Mouse (Mus musculus) limb, embryonic 14.5 days (tissue): Measurements from ENCODE around the gene Atad2b. TPM values are rescaled to one million over a fixed set of nuclear protein-coding genes. Genes with fewer than 3 reads are reported as not detected.
A peak's percentile ranks its signal among the peaks of the same experiment; 100 is the strongest.

Source experiments
- ATAC-seq: fragments of 200-750 bp; cut with Nextera tagmentation; 2 replicates; pipeline ENCODE4 v1.8.0; 2017; ENCODE audit warnings: low read depth, moderate number of reproducible peaks, moderate TSS enrichment; ENCODE audit not compliant: low FRiP score
- DNase-seq: peaks from one replicate; pipeline ENCODE4 v3.0.0-alpha.2; 2015; ENCODE audit warnings: low spot score
- H3K27ac ChIP-seq: fragments of 300-500 bp; sonication (generic); replicated peaks from 2 replicates; pipeline ENCODE4 v1.5.1; 2014; ENCODE audit warnings: low read depth, mild to moderate bottlenecking, low read length, moderate library complexity, mixed read lengths
- H3K27me3 ChIP-seq: fragments of 300-500 bp; sonication (generic); 2 replicates; pipeline ENCODE4 v1.6.1; 2014; ENCODE audit warnings: low read length, mixed read lengths; ENCODE audit not compliant: control insufficient read depth, insufficient read depth
- H3K36me3 ChIP-seq: fragments of 300-500 bp; sonication (generic); 2 replicates; pipeline ENCODE4 v1.6.1; 2014; ENCODE audit warnings: mild to moderate bottlenecking, low read length, moderate library complexity, mixed read lengths; ENCODE audit not compliant: control insufficient read depth, insufficient read depth
- H3K4me1 ChIP-seq: fragments of 300-500 bp; sonication (generic); 2 replicates; pipeline ENCODE4 v1.6.1; 2014; ENCODE audit warnings: antibody characterized with exemption, low read length, mixed read lengths; ENCODE audit not compliant: control insufficient read depth, insufficient read depth
- H3K4me2 ChIP-seq: fragments of 300-500 bp; sonication (generic); replicated peaks from 2 replicates; pipeline ENCODE4 v1.6.1; 2014; ENCODE audit warnings: low read depth, mild to moderate bottlenecking, low read length, moderate library complexity; ENCODE audit not compliant: severe bottlenecking
- H3K4me3 ChIP-seq: fragments of 300-500 bp; sonication (generic); replicated peaks from 2 replicates; pipeline ENCODE4 v1.5.1; 2014; ENCODE audit warnings: low read length
- H3K9ac ChIP-seq: fragments of 300-500 bp; sonication (generic); 2 replicates; pipeline ENCODE4 v1.6.1; 2014; ENCODE audit warnings: mild to moderate bottlenecking, low read depth, low read length, moderate library complexity; ENCODE audit not compliant: severe bottlenecking
- H3K9me3 ChIP-seq: fragments of 300-500 bp; sonication (generic); 2 replicates; pipeline ENCODE4 v1.6.1; 2016; ENCODE audit warnings: low read length; ENCODE audit not compliant: control insufficient read depth
- POLR2A ChIP-seq: fragments of 200-500 bp; IDR thresholded peaks from 2 replicates; pipeline ENCODE4 v1.8.0; 2012; ENCODE audit warnings: inconsistent platforms, mild to moderate bottlenecking, moderate library complexity, borderline replicate concordance; ENCODE audit not compliant: insufficient read depth, insufficient read length; ENCODE audit errors: extremely low read depth
- WGBS: fragments of 180-500 bp; shearing (Covaris S2); extraction: QIAGEN DNeasy Blood & Tissue Kit; methylation state at CpG from one replicate; pipeline ENCODE4 v1.1.7; 2014; 5-methylcytosine and 5-hydroxymethylcytosine counted together
- polyA plus RNA-seq, 2 experiments: library from polyadenylated mRNA; depleted of rRNA in 1 of 2; stranded (reverse) in 1 of 2; unstranded in 1 of 2; fragments of >200 nt; fragmentation: Nextera tagmentation in 1 of 2; extraction: Ambion mirVana in 1 of 2; gene quantifications; 2 replicates each; pipeline versions ENCODE4 v1.2.1 to v1.2.3; 2012 to 2014

Atad2b gene
- polyA plus RNA-seq, 2 experiments: 16.2 to 23.1 TPM

GRCm38 (mm10) chr12:4873531-4873930 lies 43.6 kb upstream of the Atad2b start:
- Histone ChIP-seq H3K4me2 (peak overlapping the region; percentile 79; the same call in 1 of the 2 replicates), H3K36me3 (no peaks in the 10 kb centered on the region), H3K4me1 (peaks cover 9% of the 10 kb centered on the region), H3K27me3 (no peaks in the 10 kb centered on the region), H3K9me3 (no peaks in the 10 kb centered on the region), H3K9ac (peak overlapping the region; percentile 52; the same call in 1 of the 2 replicates), H3K4me3 (no peak overlapping the region), H3K27ac (no peak overlapping the region)
- TF ChIP-seq POLR2A: no peak
- WGBS: 71% methylated on average over 6 of the region's 6 CpGs
- no peak for ATAC-seq
- no peak for DNase-seq

GRCm38 (mm10) chr12:4874161-4874927 lies 42.8 kb upstream of the Atad2b start, which contains the start of gene Mfsd2b:
Mfsd2b (minus strand) TSS chr12:4874359.
- no peaks in the 10 kb centered on the region for H3K9me3 ChIP-seq
- H3K4me1 ChIP-seq: peaks cover 9% of the 10 kb centered on the region
- ATAC-seq (peak; percentile 62), DNase-seq (peak; percentile 72)
- H3K36me3 ChIP-seq: peaks cover 6% of the 10 kb centered on the region; the same call in 1 of the 2 replicates
- H3K4me2 ChIP-seq: peak within 1 kb of the TSS; percentile 79
- no peaks in the 10 kb centered on the region for H3K27me3 ChIP-seq
- H3K9ac ChIP-seq: peak within 1 kb of the TSS; percentile 52
- 3% methylated on average over 24 of the region's 24 CpGs for WGBS
- TF ChIP-seq POLR2A: no peak
- no peak within 1 kb of the TSS for H3K27ac ChIP-seq
- H3K4me3 ChIP-seq: peak within 1 kb of the TSS; percentile 34

- Histone ChIP-seq H3K9me3 (no peaks in the 10 kb centered on the region), H3K4me3 (no peak overlapping the region), H3K9ac (no peak overlapping the region), H3K27ac (no peak overlapping the region), H3K36me3 (peaks cover 10% of the 10 kb centered on the region; the same call in 1 of the 2 replicates), H3K4me2 (no peak overlapping the region), H3K27me3 (no peaks in the 10 kb centered on the region), H3K4me1 (peaks cover 9% of the 10 kb centered on the region)
- WGBS: 80% methylated on average over 8 of the region's 8 CpGs
- ATAC-seq (no peak), DNase-seq (no peak)
- TF ChIP-seq POLR2A: no peak
These were observed 41.5 kb upstream of the Atad2b start for GRCm38 (mm10) chr12:4875623-4876022.

- Histone ChIP-seq H3K4me2 (no peak overlapping the region), H3K36me3 (peaks cover 19% of the 10 kb centered on the region), H3K9me3 (no peaks in the 10 kb centered on the region), H3K27ac (no peak overlapping the region), H3K27me3 (no peaks in the 10 kb centered on the region), H3K4me1 (peaks cover 9% of the 10 kb centered on the region), H3K9ac (no peak overlapping the region), H3K4me3 (no peak overlapping the region)
- ATAC-seq (no peak), DNase-seq (no peak)
- TF ChIP-seq POLR2A: no peak
- WGBS: 83% methylated on average over 9 of the region's 9 CpGs
These were observed 38.8 kb upstream of the Atad2b start for GRCm38 (mm10) chr12:4878296-4878783.

- Histone ChIP-seq H3K36me3 (peaks cover 19% of the 10 kb centered on the region), H3K27me3 (no peaks in the 10 kb centered on the region), H3K27ac (no peak overlapping the region), H3K9ac (no peak overlapping the region), H3K4me1 (peaks cover 6% of the 10 kb centered on the region), H3K4me2 (no peak overlapping the region), H3K9me3 (no peaks in the 10 kb centered on the region), H3K4me3 (no peak overlapping the region)
- DNase-seq (no peak), ATAC-seq (no peak)
- 93% methylated on average over 5 of the region's 5 CpGs for WGBS
- TF ChIP-seq POLR2A: no peak
These were observed 38.1 kb upstream of the Atad2b start for GRCm38 (mm10) chr12:4879048-4879447.
